Mouse (Mus musculus) urinary bladder, postnatal 25 days (tissue): ENCODE measurements around the gene Riox1.
A peak's percentile ranks its signal among the peaks of the same experiment; 100 is the strongest.
"Not testable (repeated sequence)": the region's sequence is repeated elsewhere in the genome, so short reads cannot be mapped to it uniquely, and the experiment has no call there.

Experiments
- DNase-seq: peaks from one replicate; pipeline ENCODE4 v3.0.0; 2022; ENCODE audit warnings: low spot score

The Riox1 gene

DNA sequence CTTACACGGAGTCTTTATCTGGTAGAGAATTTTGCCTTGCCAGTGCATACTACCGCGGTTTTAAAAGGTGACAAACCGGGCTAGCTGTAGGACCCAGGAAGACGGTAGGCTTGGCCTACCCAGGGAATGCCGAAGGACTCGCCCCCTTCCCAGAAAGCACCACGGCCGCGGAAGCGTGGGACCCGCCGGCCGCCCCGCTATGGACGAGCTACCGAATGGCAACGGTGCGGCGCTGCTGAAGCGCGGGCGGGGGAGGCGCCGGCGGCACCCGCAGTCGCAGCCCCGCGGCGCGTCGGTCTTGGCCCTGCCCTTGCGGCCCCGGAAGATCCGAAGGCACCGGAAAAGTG, at the start of gene Riox1:
Gene Riox1, plus strand, starts transcription at position 116 of the 347 bp plus-strand sequence.
- DNase-seq = peak; percentile 73

DNA sequence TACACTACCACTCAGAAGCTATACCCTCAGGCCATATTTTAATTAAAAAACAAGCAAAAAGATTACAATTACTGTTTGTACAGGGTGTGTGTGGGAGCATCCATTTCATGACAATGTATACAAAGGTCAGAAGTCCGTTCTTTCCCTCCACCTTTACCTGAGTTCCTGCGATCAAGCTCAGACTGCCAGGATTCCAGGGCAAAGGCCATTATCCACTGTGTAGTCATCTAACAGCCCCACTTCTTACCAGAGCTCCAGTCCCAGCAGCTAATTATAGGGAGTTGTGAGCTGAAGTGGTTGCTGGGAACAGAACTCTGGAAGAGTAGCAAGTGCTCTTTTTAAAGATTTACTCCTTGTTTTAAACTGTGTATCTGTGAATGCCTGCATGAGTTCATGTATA, 40.0 kb upstream of the Riox1 start:
- DNase-seq = no peak

DNA sequence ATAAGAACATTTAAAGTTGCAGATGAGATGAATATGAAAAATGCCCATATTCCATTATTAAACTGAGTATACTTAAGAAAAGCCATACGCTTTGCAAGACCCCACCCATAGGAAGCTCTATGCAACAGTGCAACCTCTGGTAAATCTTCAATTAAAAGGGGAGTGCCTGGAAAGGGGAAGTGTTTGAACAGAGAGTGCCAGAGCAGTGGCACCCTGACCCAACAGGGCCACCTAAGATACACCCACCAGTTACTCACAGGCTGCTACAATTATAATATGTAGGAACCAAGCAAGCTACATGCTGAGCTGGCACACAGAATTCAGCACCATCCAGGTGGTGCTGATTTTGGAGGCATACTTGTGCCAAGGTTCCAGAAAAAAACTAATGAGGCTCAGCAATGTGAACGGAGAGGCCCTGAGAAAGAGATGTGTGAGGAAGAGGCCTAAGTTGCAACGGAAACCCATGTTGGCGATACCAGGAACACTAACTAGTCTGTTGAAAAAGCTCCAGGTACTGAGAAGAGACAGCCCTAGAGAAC, 36.1 kb upstream of the Riox1 start:
- DNase-seq = no peak

DNA sequence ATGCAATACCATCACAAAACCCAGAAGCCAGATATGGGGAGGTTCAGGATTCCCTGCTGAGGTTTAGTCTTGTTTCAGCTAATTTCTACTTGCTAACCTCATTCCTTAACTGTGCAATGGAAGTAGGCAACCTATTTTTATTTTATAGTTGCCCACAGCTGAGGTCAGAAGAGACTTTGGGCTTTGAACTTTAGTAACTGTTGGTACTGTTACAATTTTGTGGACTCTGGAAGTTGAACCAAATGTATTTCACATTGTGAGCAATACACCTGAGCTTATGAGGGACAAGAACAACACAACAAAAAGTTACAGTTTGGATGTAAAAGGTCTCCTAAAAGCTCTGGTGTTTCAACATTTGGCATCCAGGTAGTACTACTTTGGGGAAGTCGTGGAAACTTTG, 35.6 kb upstream of the Riox1 start:
- DNase-seq = no peak

DNA sequence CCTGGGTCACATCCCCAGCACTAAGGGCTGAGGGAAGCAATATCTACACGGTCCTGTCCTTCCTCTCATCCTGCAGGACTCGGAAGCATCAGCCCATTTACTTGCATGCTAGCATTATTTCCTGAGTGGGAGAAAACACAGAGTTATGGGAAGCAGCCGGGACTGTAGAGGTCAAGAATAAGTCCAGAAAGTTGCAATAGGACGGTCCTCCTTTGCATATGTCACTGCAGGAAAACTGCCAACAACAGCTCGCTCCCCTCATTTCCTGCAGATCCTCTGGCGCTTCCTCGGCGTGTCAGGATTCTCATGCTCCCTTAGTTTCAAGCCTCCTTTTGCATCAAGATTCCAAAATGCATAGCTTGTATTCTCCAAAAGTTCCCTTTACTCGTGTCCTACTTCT, 33.5 kb upstream of the Riox1 start:
- DNase-seq = no peak

DNA sequence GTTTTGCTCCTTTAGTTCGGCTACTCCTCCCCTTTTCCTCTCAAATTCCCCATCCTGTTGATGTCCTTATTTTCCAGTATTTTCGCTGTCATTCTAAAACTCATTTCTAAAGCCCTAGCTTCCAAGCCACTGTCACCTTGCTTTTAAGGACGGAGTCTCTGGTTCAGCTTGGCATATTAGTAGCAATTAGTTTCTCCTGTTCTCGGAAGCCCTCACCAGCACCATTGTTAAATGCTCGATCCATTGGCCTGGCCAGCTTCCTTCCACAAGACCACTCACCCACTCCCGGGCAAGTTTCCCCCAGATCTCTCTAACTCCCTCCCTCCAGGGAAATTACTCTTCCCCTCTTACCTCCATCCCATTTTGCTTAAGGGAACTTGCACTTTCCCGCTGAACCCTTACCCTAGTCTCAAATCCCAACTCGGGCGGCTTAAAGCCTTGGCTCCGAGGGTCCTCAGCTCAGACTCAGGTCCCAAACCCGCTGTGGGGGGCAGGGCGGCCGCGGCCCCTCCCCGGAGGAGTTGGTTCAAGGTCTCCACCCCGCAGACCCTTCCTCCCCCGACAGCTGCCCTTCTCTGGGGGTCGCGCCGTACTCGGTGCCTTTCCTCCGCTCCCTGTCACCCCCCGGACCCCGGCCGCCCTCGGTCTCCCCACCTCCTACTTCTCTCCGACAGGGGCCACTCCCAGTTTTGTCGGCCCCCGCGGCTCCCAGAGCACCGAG, 29.5 kb upstream of the Riox1 start:
- peak; percentile 19 for DNase-seq

DNA sequence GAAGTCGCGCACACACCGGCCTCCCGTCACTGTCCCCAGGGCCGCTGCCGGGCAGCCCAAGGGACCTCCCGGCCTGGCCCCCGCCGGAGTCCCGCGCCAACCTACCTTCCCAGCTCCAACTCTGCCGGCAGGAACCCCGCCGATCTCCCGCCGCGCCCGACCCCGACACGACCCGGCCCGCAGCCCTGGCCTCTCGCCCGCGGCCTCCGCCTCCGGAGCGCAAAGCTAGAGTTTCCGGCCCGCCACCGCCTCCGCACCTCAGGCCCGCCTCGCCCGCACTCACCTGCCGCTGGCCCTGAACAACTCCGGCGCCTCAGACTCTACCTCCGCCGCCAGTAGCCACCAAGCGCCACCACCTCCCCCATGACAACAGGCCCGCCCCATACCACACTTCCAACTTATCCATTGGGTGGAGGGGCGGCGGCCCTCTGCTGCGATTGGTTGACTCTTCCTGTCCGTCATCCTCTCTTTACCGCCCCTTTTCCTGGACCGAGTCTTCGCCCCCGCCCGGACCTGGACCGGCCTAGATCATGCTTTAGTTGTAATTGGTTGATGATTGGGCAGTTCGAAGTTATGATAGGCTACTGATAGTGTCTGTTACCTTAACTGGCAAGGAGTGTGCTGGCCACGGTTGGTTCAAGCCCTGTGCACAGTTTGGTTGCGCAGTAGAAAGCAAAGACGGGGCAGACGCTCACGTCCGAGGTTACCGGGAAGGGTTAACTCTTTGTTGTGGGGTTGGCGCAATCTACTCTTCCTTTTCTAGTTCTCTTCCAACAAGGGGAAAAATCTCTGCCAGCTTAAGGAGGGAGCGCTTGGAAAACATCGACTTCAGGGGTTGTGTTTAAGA, 28.6 kb upstream of the Riox1 start, which contains the start of gene Numb:
Gene Numb, minus strand, starts transcription at position 400 of the 847 bp plus-strand sequence.
- peak; percentile 91 for DNase-seq

DNA sequence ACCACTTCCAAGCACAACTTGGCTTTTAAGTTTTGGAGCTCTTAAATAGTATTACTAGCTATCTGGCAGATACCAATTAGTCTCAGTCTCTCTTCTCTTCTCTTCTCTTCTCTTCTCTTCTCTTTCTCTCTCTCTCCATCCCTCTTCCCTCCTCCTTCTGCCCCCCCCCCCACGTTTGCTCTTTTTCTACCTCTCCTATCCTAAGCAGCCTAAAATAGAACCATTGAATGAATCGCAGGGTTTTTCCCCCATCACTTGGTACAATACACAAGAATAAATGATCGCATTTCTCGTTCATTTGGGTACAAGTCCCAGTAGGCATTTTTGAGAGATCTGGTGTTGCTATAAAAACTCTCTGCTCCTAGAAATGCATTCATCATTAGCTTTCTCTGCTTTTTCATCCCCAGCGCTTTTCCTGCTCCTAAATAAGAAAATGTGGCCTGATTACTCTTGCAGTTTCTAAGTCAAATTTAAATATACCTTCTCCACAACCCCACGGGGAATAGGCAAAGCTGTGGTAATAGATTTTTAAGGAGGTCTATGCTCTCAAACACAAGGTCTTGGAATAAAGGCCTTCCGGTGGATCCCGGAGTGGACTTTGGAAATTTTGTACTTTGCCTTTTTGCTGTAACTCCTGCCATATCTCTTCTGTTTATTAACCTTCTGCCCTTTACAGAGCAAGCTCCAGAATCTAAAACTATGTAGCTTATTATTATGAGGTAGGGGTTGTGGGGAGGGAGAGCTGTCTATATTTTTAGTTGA, 27.5 kb upstream of the Riox1 start:
- DNase-seq = no peak

DNA sequence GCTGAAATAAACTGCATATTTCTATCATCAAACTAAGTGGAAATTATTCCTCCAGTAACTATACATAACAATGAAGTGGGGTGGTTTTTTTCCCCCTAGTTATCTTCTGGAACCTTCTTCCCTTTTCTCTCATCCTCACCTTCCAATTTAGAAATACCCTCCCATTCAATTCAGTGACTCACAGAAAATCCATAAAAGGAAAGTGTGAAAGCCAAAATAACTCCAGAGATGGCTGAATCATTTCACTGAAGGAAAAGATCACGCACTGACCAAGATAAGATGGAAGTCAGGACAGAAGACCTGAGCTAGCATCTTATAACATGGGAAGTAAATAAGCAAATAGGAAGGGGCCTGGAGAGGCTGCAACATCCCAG, 26.9 kb upstream of the Riox1 start:
- no peak for DNase-seq

DNA sequence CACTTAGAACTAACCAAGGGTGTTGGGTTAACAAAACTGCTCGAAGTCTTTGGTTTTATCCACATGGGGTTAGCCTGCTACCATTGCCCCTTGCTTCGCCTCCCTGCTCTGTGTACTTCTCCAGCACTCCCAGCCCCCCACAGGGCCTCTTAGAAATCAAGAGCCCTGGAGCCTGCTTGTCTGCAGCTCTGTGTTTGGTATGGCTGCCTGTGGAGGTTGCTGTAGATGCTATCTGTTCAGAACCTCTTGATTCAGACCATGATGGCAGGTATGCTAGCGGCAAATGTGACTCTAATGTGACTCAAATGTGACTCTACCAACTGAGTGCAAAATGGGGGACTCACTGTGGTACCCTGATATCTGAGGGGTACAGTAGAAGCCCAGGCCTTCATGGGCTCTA, 26.1 kb upstream of the Riox1 start:
- DNase-seq = no peak

DNA sequence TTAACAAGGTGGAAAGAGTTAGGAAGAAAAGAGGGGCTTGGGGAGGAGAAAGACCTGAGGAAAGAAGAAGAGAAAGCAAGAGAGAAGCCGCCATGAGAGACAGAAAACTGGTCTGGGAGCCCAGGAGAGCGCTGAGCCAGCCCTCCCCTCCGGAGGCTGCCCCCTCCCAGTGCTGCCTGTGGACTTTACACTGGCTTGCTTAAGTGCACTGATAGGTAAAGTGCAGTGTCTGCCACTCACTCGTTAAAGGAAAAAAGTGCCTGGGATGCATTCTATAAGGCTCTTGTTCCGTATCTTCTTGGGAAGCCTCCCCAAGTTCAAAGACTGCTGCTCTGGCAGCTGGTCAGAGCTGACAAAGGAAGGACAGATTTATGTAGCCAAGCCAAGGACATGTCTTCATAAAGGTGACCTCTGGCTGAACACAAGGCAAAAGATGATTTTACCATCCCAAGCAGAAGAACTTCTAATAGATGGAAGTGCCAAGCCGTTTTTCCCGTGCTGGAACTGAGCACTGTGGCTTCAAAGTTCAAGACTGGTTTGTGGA, 25.2 kb upstream of the Riox1 start:
- no peak for DNase-seq

DNA sequence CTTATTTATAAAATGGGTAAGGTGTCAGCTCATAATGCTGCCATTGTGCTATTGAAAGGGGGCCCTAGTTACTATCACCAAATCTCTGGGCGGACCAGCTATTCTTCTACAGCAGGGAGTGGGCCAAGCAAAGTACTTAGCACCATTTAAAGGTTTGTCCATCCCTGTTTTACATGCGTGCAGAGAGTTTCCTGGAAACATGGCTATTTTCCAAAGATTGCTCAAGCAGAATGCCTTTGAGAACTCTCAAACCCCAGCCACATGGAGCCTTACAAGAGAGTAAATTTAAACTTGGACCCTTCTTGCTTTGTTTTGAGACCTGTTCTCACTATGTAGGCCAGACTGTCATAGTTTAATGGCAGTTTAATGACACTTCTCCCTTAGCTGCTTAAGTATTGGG, 24.3 kb upstream of the Riox1 start:
- DNase-seq = no peak

DNA sequence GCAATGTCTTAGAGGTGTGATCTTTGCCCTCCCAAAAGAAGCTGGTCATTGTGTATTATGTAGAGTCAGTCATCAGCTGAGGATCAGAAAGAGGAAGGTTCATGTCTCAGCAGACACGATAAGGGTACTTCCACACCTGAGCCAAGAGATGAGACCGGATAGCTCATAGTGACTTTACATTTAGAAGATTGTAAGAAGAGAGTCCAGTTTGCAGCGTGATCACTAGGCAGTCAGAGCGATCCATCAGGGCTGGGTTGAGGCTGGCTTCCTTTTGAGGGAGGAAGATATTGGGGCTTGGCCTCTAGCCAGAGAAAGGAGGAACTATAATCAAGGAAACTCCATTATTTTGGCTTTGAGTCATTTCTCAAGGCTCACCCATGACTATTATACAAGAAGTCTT, 22.7 kb upstream of the Riox1 start:
- DNase-seq = no peak

DNA sequence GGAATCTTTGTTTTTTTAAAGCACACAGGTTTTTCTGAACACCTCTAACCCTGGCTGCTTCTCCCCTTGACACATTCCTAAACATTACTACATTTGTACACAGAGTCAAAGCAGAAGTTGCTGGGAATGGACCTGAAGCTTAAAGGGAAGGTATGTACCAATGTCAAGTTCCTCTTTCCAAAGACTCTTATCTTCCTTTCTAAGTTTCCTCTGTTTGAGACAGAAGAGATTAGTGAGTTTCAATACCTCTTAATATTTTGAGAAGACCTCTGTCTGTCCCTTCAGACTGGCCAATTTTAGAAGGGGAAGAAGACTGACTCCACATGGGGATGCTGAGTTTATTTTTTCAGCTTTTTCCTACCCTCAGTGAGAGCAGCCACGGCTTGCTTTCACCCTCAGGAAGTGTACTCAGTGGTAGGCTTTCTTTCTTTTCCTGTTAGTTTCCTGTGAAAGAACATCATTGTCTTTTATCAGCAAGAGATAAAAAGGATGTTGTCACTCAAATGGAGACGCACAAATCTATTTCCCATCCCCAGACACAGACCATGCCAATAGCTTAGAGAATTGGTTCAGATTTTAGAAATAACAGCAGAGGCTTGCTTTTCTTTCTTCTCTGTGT, 21.1 kb upstream of the Riox1 start:
- no peak for DNase-seq

DNA sequence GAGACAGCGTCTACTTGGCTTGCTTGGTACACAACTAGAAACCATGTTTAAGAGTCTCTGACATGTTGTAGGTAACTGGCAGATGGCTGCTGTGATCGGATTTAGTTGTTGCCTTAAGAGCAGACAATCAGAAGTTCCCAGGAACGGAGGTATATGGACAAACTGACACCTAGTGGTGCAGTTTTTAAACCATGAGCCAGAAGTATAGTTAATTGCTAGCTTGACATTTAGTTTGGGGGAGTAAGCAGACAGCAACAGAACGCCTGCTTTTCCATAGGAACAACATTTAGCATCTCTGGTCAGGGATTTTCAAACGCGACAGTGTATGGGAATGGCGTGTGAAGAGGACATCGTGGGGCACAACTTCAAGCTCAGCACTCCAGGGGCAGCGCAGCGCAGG, 12.8 kb upstream of the Riox1 start:
- DNase-seq = no peak

DNA sequence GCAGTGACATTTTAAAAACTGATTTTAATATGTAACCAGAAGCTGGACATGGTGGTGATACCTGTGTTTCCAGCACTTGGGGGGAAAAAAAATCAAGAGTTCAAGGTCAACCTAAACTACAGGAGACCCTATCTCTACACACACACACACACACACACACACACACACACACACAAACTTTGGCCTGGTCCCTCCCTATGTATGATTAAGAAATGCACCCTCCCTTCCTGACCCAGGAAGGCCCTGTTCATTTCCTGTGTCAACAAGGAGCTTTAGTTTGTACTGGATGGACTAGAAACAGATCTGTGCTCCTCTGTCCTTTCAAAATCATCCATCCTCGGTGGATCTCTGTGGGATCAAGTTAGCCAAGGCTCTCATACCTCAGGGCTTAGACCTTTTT, 11.8 kb upstream of the Riox1 start:
- DNase-seq = not testable (repeated sequence)

DNA sequence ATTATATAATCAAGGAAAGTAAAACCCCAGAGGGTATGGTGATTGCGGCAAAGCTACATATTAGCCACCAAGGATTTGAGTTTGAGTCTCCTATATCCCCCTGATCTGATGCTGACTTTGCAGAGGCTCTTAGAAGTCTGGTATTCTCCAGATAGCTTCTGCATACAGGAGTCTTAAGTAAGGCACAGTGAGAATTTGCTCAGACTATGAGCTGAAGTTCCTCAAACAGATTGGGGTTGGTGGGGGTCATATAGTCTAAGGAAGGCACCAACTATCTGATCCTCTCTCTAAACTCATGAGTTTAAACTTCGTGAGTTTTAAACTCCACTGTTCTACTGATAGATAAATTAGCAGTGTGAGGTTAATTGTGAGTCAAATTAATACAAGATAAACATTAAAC, 11.1 kb upstream of the Riox1 start:
- DNase-seq = no peak

DNA sequence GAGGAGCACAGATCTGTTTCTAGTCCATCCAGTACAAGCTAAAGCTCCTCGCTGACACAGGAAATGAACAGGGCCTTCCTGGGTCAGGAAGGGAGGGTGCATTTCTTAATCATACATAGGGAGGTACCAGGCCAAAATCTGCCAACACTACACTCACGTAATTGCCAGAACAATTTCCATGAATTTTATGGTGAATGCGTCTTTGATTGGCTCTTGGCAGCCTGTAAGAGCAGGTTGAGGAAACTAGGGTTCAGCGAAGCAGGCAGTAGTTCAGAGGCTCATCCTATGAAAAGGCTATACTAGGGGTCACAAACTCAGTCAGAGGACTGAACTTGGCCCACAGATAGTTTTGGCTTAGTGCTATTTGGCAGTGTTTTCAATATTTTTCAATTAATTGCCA, 10.4 kb upstream of the Riox1 start:
- DNase-seq = no peak

DNA sequence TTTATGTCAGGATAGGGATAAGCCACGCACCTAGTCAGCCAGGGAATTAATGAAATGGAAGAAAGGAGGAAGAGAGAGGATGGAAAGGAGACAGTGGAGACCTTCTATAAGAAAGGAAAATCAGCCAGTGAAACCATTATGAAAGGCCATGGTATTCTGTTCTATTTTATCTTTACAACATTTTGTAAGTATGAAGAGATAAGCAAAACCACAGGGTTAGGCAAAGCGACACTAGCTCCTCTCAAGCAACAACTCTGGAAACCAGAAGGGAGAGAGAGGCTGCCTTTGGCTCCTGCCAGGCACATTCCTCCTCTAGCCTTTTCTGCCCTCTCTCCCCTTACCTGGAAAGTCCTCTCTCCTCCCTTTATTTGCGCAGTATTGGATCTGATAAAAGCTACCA, 8.5 kb upstream of the Riox1 start:
- no peak for DNase-seq

DNA sequence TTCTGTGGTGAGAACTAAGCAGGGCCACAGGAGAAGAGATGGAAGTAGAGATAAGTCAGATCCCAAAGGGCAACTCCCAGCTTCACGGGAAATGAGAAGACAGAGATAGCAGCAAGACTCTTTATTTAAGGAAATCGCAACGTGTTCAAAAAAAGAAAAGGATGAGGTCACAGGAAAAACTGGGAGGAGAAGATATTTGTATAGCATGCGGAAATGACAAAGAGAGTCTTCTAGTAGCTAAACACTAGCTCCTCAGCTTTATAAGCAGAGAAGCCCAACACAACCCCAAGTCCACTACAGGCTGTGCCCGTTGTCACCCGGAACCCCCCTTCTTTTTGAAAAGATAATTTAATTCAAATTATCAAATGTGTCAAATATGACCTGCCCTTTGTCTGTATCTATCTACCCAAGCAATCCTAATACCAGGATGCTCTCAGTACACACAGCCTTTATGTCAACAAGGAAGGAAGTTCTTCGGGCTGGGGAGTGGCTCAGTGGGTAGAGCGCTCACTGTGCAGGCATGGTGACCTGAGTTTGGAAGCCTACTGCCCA, 3.1 kb upstream of the Riox1 start:
- DNase-seq = no peak

DNA sequence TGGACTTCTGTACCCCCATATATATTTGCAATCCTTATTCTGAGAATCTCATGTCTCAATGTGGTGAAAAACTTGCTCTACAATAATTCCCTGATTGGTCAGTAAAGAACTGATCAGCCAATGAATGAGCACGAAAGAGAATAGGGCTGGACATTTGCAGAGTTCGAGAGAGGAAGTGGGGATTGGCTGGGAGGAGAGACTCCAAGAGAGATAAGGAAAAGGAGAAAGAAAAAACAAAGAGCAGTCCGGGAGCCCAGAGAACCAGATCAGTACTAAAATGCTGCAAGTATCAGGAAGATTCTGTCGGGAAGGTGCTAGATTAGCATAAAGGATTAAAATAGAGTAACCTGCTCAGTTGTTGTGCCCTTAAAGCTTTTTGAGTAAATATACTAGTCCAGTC, 1.4 kb upstream of the Riox1 start:
- DNase-seq = no peak
